Mouse (Mus musculus) C2C12 (cell line): ENCODE results near the gene Rps15. TPM values are rescaled to one million over a fixed set of nuclear protein-coding genes. Genes with fewer than 3 reads are reported as not detected.

Source experiments
- H3K27me3 ChIP-seq: one replicate; pipeline ENCODE4 v1.6.1; 2011; ENCODE audit not compliant: control insufficient read depth, insufficient read depth, insufficient read length
- H3K36me3 ChIP-seq: one replicate; pipeline ENCODE4 v1.6.1; 2011; ENCODE audit not compliant: control insufficient read depth, insufficient read depth
- H3K4me3 ChIP-seq: one replicate; pipeline ENCODE4 v1.5.1; 2011; ENCODE audit warnings: mild to moderate bottlenecking, control low read depth; ENCODE audit not compliant: poor library complexity, insufficient read depth, severe bottlenecking
- H3K79me2 ChIP-seq: one replicate; pipeline ENCODE4 v1.6.1; 2011; ENCODE audit not compliant: control insufficient read depth, insufficient read depth
- H3K79me3 ChIP-seq: one replicate; pipeline ENCODE4 v1.6.1; 2011; ENCODE audit warnings: low read depth, control low read depth
- H3ac ChIP-seq: one replicate; pipeline ENCODE3; 2011; ENCODE audit warnings: low read depth; ENCODE audit not compliant: control insufficient read depth, insufficient read length
- CEBPB ChIP-seq: IDR thresholded peaks from one replicate; pipeline ENCODE4 v1.6.1; 2011; ENCODE audit warnings: low read depth, mild to moderate bottlenecking, control low read depth, moderate library complexity
- CTCF ChIP-seq: IDR thresholded peaks from one replicate; pipeline ENCODE4 v1.5.1; 2011; ENCODE audit not compliant: control insufficient read depth, insufficient read depth, insufficient read length
- FOSL1 ChIP-seq: IDR thresholded peaks from one replicate; pipeline ENCODE4 v1.8.0; 2011; ENCODE audit warnings: mild to moderate bottlenecking, low read length; ENCODE audit not compliant: poor library complexity, insufficient read depth, severe bottlenecking
- MAX ChIP-seq: IDR thresholded peaks from one replicate; pipeline ENCODE4 v1.6.1; 2011; ENCODE audit warnings: mild to moderate bottlenecking, control low read depth
- MYOD1 ChIP-seq: IDR thresholded peaks from one replicate; pipeline ENCODE4 v1.6.1; 2011; ENCODE audit warnings: low read depth; ENCODE audit not compliant: control insufficient read depth, insufficient read length
- MYOG ChIP-seq: IDR thresholded peaks from one replicate; pipeline ENCODE4 v1.6.1; 2011; ENCODE audit not compliant: control insufficient read depth, insufficient read length; ENCODE audit errors: extremely low read depth
- USF1 ChIP-seq: IDR thresholded peaks from one replicate; pipeline ENCODE4 v1.6.1; 2011; ENCODE audit warnings: low read depth, mild to moderate bottlenecking, control low read depth, moderate library complexity
- polyA plus RNA-seq: library from polyadenylated mRNA; unstranded; fragments of >200 nt; fragmentation: generic; extraction: Trizol; gene quantifications from one replicate; pipeline ENCODE4 v1.2.1, GENCODE M21; 2012; ENCODE audit warnings: missing spikeins

The Rps15 gene
- polyA plus RNA-seq, 1 experiment: 5,397 TPM

- TF ChIP-seq USF1: no peak
- TF ChIP-seq MYOD1: no peak
- no peak for TF ChIP-seq CEBPB
- TF ChIP-seq FOSL1: no peak
- TF ChIP-seq MAX: no peak
- no peak for TF ChIP-seq MYOG
- no peak for TF ChIP-seq CTCF
Measured at GRCm38 (mm10) chr10:80259861-80260641, 32.2 kb upstream of the Rps15 start.

DNA sequence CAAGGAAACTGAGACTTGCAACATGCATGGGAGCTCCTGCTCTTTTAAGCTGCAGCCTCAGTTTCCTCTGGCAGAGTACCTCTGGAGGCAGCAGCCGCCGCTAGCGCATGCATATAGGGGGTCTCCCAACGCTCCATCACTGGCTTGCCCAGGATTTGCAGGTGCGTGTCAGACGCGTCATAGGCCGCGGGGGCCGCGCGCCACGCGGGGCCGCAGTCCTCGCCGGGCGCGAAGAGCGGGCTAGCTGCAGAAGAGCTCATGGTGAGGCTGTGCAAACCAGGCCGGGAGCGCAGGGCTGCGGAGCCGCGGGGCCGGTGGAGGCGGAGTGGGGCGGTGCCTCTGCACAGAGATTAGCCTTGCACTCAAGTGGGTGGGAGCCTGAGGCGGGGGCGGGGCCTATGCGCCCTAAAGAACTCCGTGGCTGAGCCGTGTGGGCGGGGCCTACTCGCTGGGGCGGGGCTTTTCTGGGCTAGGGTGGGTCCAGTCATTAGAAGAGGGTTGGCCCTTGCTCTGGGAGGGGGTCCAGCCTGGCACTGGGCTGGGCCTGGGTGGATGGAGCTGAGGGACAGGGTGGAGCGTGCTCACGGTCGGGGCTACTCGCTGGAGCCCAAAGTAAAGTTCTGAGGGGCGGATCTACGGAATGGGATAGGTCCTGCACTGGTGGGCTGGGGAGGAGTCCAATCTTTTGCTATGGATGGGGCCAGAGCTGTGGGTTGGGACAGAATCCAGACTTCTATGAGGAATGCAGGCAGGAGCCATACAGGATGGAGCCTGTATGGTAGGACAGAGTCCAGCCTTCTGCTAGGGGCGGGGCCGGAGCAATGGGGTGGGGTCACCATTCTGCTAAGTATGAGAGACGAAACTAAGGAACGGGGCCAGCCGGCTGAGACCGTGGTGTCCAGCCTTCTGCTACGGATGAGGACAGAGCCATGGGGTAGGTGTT is 31.3 kb upstream of the Rps15 start, which contains the start of the genes Gamt and Dazap1:
TSS of gene Gamt (minus strand) at position 371 of the 943 bp plus-strand sequence.
TSS of gene Dazap1 (plus strand) at position 845 of the 943 bp plus-strand sequence.
- Histone ChIP-seq H3K36me3 (peaks cover 35% of the 10 kb centered on the region), H3ac (peak within 1 kb of the TSS; percentile 81), H3K4me3 (peak within 1 kb of the TSS; percentile 37), H3K27me3 (no peaks in the 10 kb centered on the region), H3K79me3 (peaks cover 15% of the 10 kb centered on the region), H3K79me2 (peaks cover 34% of the 10 kb centered on the region)
- no peak for TF ChIP-seq FOSL1
- no peak for TF ChIP-seq MAX
- TF ChIP-seq CEBPB: no peak
- TF ChIP-seq CTCF: no peak
- TF ChIP-seq MYOD1: no peak
- TF ChIP-seq USF1: no peak
- no peak for TF ChIP-seq MYOG

More at GRCm38 (mm10) chr10:80259861-80260641, 32.2 kb upstream of the Rps15 start:
- H3K4me3 ChIP-seq: peak overlapping the region; percentile 37
- H3K36me3 ChIP-seq: peaks cover 43% of the 10 kb centered on the region
- peaks cover 7% of the 10 kb centered on the region for H3K79me3 ChIP-seq
- peak overlapping the region; percentile 81 for H3ac ChIP-seq
- peaks cover 25% of the 10 kb centered on the region for H3K79me2 ChIP-seq
- no peaks in the 10 kb centered on the region for H3K27me3 ChIP-seq

- H3K36me3 ChIP-seq: peaks cover 31% of the 10 kb centered on the region
- H3K79me2 ChIP-seq: peaks cover 40% of the 10 kb centered on the region
- H3K4me3 ChIP-seq: peak overlapping the region; percentile 37
- peak overlapping the region; percentile 72 for H3ac ChIP-seq
- peak; percentile 92 for TF ChIP-seq MAX
- TF ChIP-seq FOSL1: no peak
- peak; percentile 65 for TF ChIP-seq USF1
- no peaks in the 10 kb centered on the region for H3K27me3 ChIP-seq
- H3K79me3 ChIP-seq: peaks cover 22% of the 10 kb centered on the region
Measured at GRCm38 (mm10) chr10:80261585-80261968, 30.7 kb upstream of the Rps15 start.

- TF ChIP-seq MAX: no peak
- no peak for TF ChIP-seq CEBPB
- no peak for TF ChIP-seq MYOD1
- TF ChIP-seq CTCF: no peak
- no peak for TF ChIP-seq USF1
- no peak for TF ChIP-seq MYOG
- TF ChIP-seq FOSL1: no peak
- no peak overlapping the region for H3K4me3 ChIP-seq
- H3K79me2 ChIP-seq: peaks cover 46% of the 10 kb centered on the region
- peaks cover 28% of the 10 kb centered on the region for H3K79me3 ChIP-seq
- H3K36me3 ChIP-seq: peaks cover 32% of the 10 kb centered on the region
- H3ac ChIP-seq: peak overlapping the region; percentile 31
- H3K27me3 ChIP-seq: no peaks in the 10 kb centered on the region
Measured at GRCm38 (mm10) chr10:80262169-80262568, 30.1 kb upstream of the Rps15 start.

- Histone ChIP-seq H3K79me2 (peaks cover 53% of the 10 kb centered on the region), H3K36me3 (peaks cover 34% of the 10 kb centered on the region), H3K79me3 (peaks cover 35% of the 10 kb centered on the region), H3K27me3 (no peaks in the 10 kb centered on the region), H3ac (no peak overlapping the region), H3K4me3 (no peak overlapping the region)
- no peak for TF ChIP-seq MYOG
- TF ChIP-seq MAX: no peak
- TF ChIP-seq USF1: no peak
- no peak for TF ChIP-seq CTCF
- no peak for TF ChIP-seq CEBPB
- no peak for TF ChIP-seq MYOD1
Measured at GRCm38 (mm10) chr10:80262776-80263365, 29.4 kb upstream of the Rps15 start.
